Mouse (Mus musculus): ENCODE measurements around the gene A3galt2.
A peak's percentile ranks its signal among the peaks of the same experiment; 100 is the strongest.

DNA sequence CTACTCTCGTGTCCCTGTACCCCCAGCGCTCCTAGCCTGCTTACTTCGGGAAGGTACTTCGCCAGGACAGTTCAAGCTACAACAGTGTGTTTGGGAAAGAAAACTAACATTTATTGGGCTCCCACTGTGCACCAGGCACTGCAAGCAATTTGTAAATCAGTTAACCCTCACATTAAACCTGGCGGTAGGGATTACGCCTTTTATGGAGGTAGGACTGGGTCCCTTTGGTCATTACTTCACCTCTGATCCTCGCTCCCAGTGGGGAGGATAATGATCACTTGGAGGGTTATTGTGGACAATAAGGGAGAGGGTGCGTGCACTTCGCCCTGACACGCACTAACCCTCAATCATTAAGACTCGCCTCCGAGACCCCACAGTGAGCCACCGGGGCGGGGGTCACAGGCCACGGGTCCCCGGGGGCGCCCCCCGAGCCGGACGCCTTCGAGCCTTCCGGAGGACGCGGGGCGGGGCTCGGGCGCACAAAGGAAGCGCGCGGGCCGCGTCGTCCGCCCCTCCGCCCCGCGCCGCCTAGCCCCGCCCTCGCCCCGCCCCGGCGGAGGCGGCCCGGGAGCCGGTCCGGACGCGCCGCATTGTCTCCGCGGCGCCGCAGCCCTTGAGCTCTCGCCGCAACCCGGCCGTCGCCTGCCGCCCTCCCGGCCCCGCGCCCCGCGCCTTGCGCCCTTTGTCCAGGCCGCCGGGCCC is 28.0 kb upstream of the A3galt2 start:
- no peak for TF ChIP-seq CTCF (IDR thresholded peaks at IDR 0.05; ENCODE audit: borderline replicate concordance, insufficient read depth, low read length)
- TF ChIP-seq POLR2A (IDR thresholded peaks at IDR 0.05; ENCODE audit: low read depth, low read length) = peak; percentile 77
